Mouse (Mus musculus) CH12.LX (cell line): ENCODE data around the gene Ctc1. TPM values are rescaled to one million over a fixed set of nuclear protein-coding genes. Genes with fewer than 3 reads are reported as not detected.

Experiments used
- DNase-seq: peaks from one replicate; pipeline ENCODE4 v3.0.0-alpha.2; 2013; ENCODE audit errors: extremely low read depth
- H3K27ac ChIP-seq: 2 replicates; pipeline ENCODE4 v1.5.1; 2012; ENCODE audit warnings: low read depth, mild to moderate bottlenecking, control low read depth, moderate library complexity; ENCODE audit not compliant: insufficient read depth
- H3K27me3 ChIP-seq: replicated peaks from 2 replicates; pipeline ENCODE3; 2012; ENCODE audit warnings: inconsistent platforms
- H3K36me3 ChIP-seq, 2 experiments: replicated peaks in 1 of 2; 2 replicates each; pipeline versions ENCODE3 to v1.6.1; 2012; ENCODE audit warnings: inconsistent platforms in 1 of 2, low read length in 1 of 2, mild to moderate bottlenecking in 1 of 2, mixed read lengths in 1 of 2, moderate library complexity in 1 of 2; ENCODE audit not compliant: control insufficient read depth in 1 of 2, insufficient read depth in 1 of 2
- H3K4me1 ChIP-seq, 2 experiments: 2 replicates each; pipeline ENCODE4 v1.6.1; 2012; ENCODE audit warnings: inconsistent platforms in 1 of 2, moderate library complexity in 1 of 2; ENCODE audit not compliant: insufficient read depth in 2 of 2, control insufficient read depth in 1 of 2
- H3K4me2 ChIP-seq: 2 replicates; pipeline ENCODE4 v1.6.1; 2012; ENCODE audit warnings: low read depth, mild to moderate bottlenecking, control low read depth; ENCODE audit not compliant: poor library complexity, insufficient read depth, severe bottlenecking
- H3K4me3 ChIP-seq, 3 experiments: fragments of 150-350 bp in 1 of 3; sonication (generic) in 1 of 3; replicated peaks in 1 of 3; 2 replicates each; pipeline versions ENCODE3 to v1.5.1; 2011 to 2012; ENCODE audit warnings: low read depth in 2 of 3, low read length in 2 of 3, mild to moderate bottlenecking in 2 of 3, moderate library complexity in 2 of 3, control low read depth in 1 of 3, improper control_type of control experiment in 1 of 3, inconsistent platforms in 1 of 3, mixed read lengths in 1 of 3; ENCODE audit not compliant: poor library complexity in 1 of 3
- H3K79me2 ChIP-seq: replicated peaks from 2 replicates; pipeline ENCODE4 v1.6.1; 2012; ENCODE audit warnings: mild to moderate bottlenecking, moderate library complexity; ENCODE audit not compliant: control insufficient read depth, poor library complexity, insufficient read depth, severe bottlenecking; ENCODE audit errors: extremely low read depth
- H3K9ac ChIP-seq: 2 replicates; pipeline ENCODE4 v1.6.1; 2012; ENCODE audit warnings: low read depth, mild to moderate bottlenecking, control low read depth, moderate library complexity; ENCODE audit not compliant: insufficient read depth
- H3K9me3 ChIP-seq: replicated peaks from 2 replicates; pipeline ENCODE3; 2012; ENCODE audit warnings: low read length, inconsistent platforms, mixed read lengths
- CTCF ChIP-seq, 2 experiments: IDR thresholded peaks in 1 of 2; conservative IDR thresholded peaks in 1 of 2; 2 replicates each; pipeline ENCODE4 v1.5.1; 2011 to 2012; ENCODE audit warnings: low read depth in 2 of 2, low read length in 2 of 2, improper control_type of control experiment in 1 of 2, inconsistent platforms in 1 of 2, mild to moderate bottlenecking in 1 of 2, moderate library complexity in 1 of 2
- E2F4 ChIP-seq: IDR thresholded peaks from 2 replicates; pipeline ENCODE4 v1.6.1; 2011; ENCODE audit warnings: low read depth, low read length, improper control_type of control experiment; ENCODE audit not compliant: insufficient replicate concordance
- ELF1 ChIP-seq: IDR thresholded peaks from 2 replicates; pipeline ENCODE4 v1.6.1; 2014; ENCODE audit warnings: low read depth, mild to moderate bottlenecking, inconsistent platforms, low read length, improper control_type of control experiment
- GABPA ChIP-seq: IDR thresholded peaks from 2 replicates; pipeline ENCODE4 v1.6.1; 2012; ENCODE audit warnings: low read depth, low read length, improper control_type of control experiment, inconsistent platforms; ENCODE audit not compliant: insufficient replicate concordance
- JUN ChIP-seq: IDR thresholded peaks from 2 replicates; pipeline ENCODE4 v1.6.1; 2011; ENCODE audit warnings: low read depth, mild to moderate bottlenecking, low read length, improper control_type of control experiment, moderate library complexity; ENCODE audit not compliant: insufficient read depth
- KAT2A ChIP-seq: IDR thresholded peaks from 2 replicates; pipeline ENCODE4 v1.6.1; 2012; ENCODE audit warnings: low read length, improper control_type of control experiment, inconsistent platforms; ENCODE audit not compliant: insufficient replicate concordance
- MAFK ChIP-seq: IDR thresholded peaks from 2 replicates; pipeline ENCODE4 v1.6.1; 2011; ENCODE audit warnings: low read length, improper control_type of control experiment; ENCODE audit not compliant: insufficient replicate concordance
- MYC ChIP-seq: IDR thresholded peaks from 2 replicates; pipeline ENCODE4 v1.6.1; 2011; ENCODE audit warnings: low read depth, mild to moderate bottlenecking, improper control_type of control experiment, low read length
- NRF1 ChIP-seq: IDR thresholded peaks from 2 replicates; pipeline ENCODE4 v1.6.1; 2014; ENCODE audit warnings: low read depth, mild to moderate bottlenecking, inconsistent platforms, low read length, improper control_type of control experiment, moderate library complexity
- PAX5 ChIP-seq: IDR thresholded peaks from 2 replicates; pipeline ENCODE4 v1.6.1; 2012; ENCODE audit warnings: low read length, inconsistent platforms, mixed read lengths
- POLR2A ChIP-seq: IDR thresholded peaks from 2 replicates; pipeline ENCODE4 v1.6.1; 2011; ENCODE audit warnings: low read depth, mild to moderate bottlenecking, improper control_type of control experiment, low read length
- RAD21 ChIP-seq: IDR thresholded peaks from 2 replicates; pipeline ENCODE4 v1.6.1; 2011; ENCODE audit warnings: low read depth, mild to moderate bottlenecking, low read length, improper control_type of control experiment, moderate library complexity
- SIN3A ChIP-seq: IDR thresholded peaks from 2 replicates; pipeline ENCODE4 v1.6.1; 2012; ENCODE audit warnings: low read length, improper control_type of control experiment, inconsistent platforms
- TBP ChIP-seq: conservative IDR thresholded peaks from 2 replicates; pipeline ENCODE4 v1.6.1; 2011; ENCODE audit warnings: low read depth, low read length, improper control_type of control experiment
- UBTF ChIP-seq: IDR thresholded peaks from 2 replicates; pipeline ENCODE4 v1.6.1; 2012; ENCODE audit warnings: low read depth, mild to moderate bottlenecking, inconsistent platforms, low read length, improper control_type of control experiment, moderate library complexity
- USF1 ChIP-seq: IDR thresholded peaks from 2 replicates; pipeline ENCODE4 v1.6.1; 2014; ENCODE audit warnings: low read depth, mild to moderate bottlenecking, inconsistent platforms, low read length, improper control_type of control experiment
- USF2 ChIP-seq: conservative IDR thresholded peaks from 2 replicates; pipeline ENCODE4 v1.6.1; 2011; ENCODE audit warnings: low read depth, low read length, improper control_type of control experiment
- ZKSCAN1 ChIP-seq: IDR thresholded peaks from 2 replicates; pipeline ENCODE4 v1.6.1; 2012; ENCODE audit warnings: low read depth, inconsistent platforms, low read length, improper control_type of control experiment, borderline replicate concordance
- ZNF384 ChIP-seq: IDR thresholded peaks from 2 replicates; pipeline ENCODE4 v1.6.1; 2012; ENCODE audit warnings: low read depth, low read length, improper control_type of control experiment, inconsistent platforms
- dilution Hi-C: fragments of 300-500 bp; cut with MboI; formaldehyde crosslinking; loops from 2 replicates; pipeline ENCODE4 v1.14.3; 2020; ENCODE audit warnings: low sequenced_read_pairs; ENCODE audit not compliant: extremely low pct_unique_long_range_greater_than_20kb, extremely low pct_ligation_motif_present
- in situ Hi-C: fragments of 300-500 bp; cut with MboI; formaldehyde crosslinking; loops from 3 replicates; pipeline ENCODE4 v1.14.3; 2019; ENCODE audit warnings: low sequenced_read_pairs, low pct_ligation_motif_present, low pct_unique_long_range_greater_than_20kb, mixed read lengths
- polyA plus RNA-seq: library from polyadenylated mRNA; unstranded; fragments of >175 nt; gene quantifications from 2 replicates; pipeline ENCODE4 v1.2.1, GENCODE M21; 2012; ENCODE audit warnings: low read depth; ENCODE audit not compliant: insufficient read length
- total RNA-seq, 2 experiments: library from RNA; depleted of rRNA; stranded (reverse); fragments of 300-350 nt in 1 of 2; fragments of >200 nt in 1 of 2; gene quantifications; 2 replicates each; pipeline ENCODE4 v1.2.3; 2012 to 2014

Gene Ctc1
- total and polyA plus RNA-seq, 3 experiments: 20.5 to 69.8 (median 44.8) TPM

GRCm38 (mm10) chr11:69073951-69074775 is 58.5 kb downstream of the Ctc1 start:
- H3K9me3 ChIP-seq: no peaks in the 10 kb centered on the region
- H3K9ac ChIP-seq: no peak overlapping the region
- peak overlapping the region; percentile 47 for H3K27ac ChIP-seq
- peaks cover 2% of the 10 kb centered on the region for H3K27me3 ChIP-seq
- in situ Hi-C loops: no loop called here
- H3K79me2 ChIP-seq: no peaks in the 10 kb centered on the region
- peaks cover 21 to 62% of the 10 kb centered on the region in 2 experiments for H3K4me1 ChIP-seq
- no peak overlapping the region for H3K4me3 ChIP-seq
- no peaks in the 10 kb centered on the region for H3K36me3 ChIP-seq
- no peak for DNase-seq
- H3K4me2 ChIP-seq: peak overlapping the region; percentile 3; the same call in 1 of the 2 replicates
- dilution Hi-C loops: no loop called here
- TF ChIP-seq JUN (no peak), ZNF384 (no peak), MYC (no peak), USF2 (no peak), PAX5 (no peak), POLR2A (no peak), SIN3A (no peak)

- H3K4me1 ChIP-seq: peaks cover 22 to 64% of the 10 kb centered on the region in 2 experiments
- H3K4me2 ChIP-seq: peak overlapping the region; percentile 3; the same call in 1 of the 2 replicates
- DNase-seq: no peak
- H3K9ac ChIP-seq: no peak overlapping the region
- in situ Hi-C loops: loop anchor here (25.0 kb wide), 1 partner anchor 938 kb away; the partner anchor contains the start of genes Acadvl, Dlg4 and Dvl2
- H3K36me3 ChIP-seq: no peaks in the 10 kb centered on the region
- peak overlapping the region; percentile 47 for H3K27ac ChIP-seq
- 0 out of 2 replicates have a peak, but pooled peaks have one; percentile 62 for TF ChIP-seq TBP
- TF ChIP-seq UBTF: no peak
- peaks cover 2% of the 10 kb centered on the region for H3K27me3 ChIP-seq
- no peaks in the 10 kb centered on the region for H3K9me3 ChIP-seq
- H3K79me2 ChIP-seq: no peaks in the 10 kb centered on the region
- H3K4me3 ChIP-seq: no peak overlapping the region
- dilution Hi-C loops: no loop called here
Measured at GRCm38 (mm10) chr11:69074776-69075069, 59.0 kb downstream of the Ctc1 start.

GRCm38 (mm10) chr11:69075764-69076479 is 60.2 kb downstream of the Ctc1 start:
- peaks cover 2% of the 10 kb centered on the region for H3K27me3 ChIP-seq
- H3K9me3 ChIP-seq: no peaks in the 10 kb centered on the region
- dilution Hi-C loops (no loop called here), in situ Hi-C loops (loop anchor here (25.0 kb wide), 1 partner anchor 936 kb away; the partner anchor contains the start of genes Acadvl, Dlg4 and Dvl2)
- no peak overlapping the region for H3K9ac ChIP-seq
- H3K4me1 ChIP-seq: peaks cover 24 to 71% of the 10 kb centered on the region in 2 experiments
- no peak overlapping the region for H3K27ac ChIP-seq
- H3K79me2 ChIP-seq: no peaks in the 10 kb centered on the region
- TF ChIP-seq ZKSCAN1: no peak
- no peak for TF ChIP-seq GABPA
- no peak for TF ChIP-seq USF1
- TF ChIP-seq MAFK: peak; percentile 88
- peak; percentile 80; the same call in 1 of the 2 replicates for TF ChIP-seq ELF1
- no peak for TF ChIP-seq RAD21
- peak; percentile 71; the same call in 1 of the 2 replicates for TF ChIP-seq KAT2A
- peak; percentile 46; the same call in 1 of the 2 replicates for TF ChIP-seq ZNF384
- TF ChIP-seq CTCF (conservative IDR thresholded peaks at IDR 0.05 in 1 of 2, IDR thresholded peaks at IDR 0.05 in 1 of 2; ENCODE audit: low read depth in 2 of 2, low read length in 2 of 2): no peak
- no peak for TF ChIP-seq NRF1
- no peak for TF ChIP-seq JUN
- TF ChIP-seq E2F4: 0 out of 2 replicates have a peak, but pooled peaks have one; percentile 50
- peak; percentile 98 for TF ChIP-seq TBP
- no peak for TF ChIP-seq USF2
- peak; percentile 91 for DNase-seq
- no peak overlapping the region for H3K4me3 ChIP-seq
- no peaks in the 10 kb centered on the region for H3K36me3 ChIP-seq
- H3K4me2 ChIP-seq: no peak overlapping the region
